27 mouse cellular contexts compared by ENCODE assay signal in the genomic region with DNA sequence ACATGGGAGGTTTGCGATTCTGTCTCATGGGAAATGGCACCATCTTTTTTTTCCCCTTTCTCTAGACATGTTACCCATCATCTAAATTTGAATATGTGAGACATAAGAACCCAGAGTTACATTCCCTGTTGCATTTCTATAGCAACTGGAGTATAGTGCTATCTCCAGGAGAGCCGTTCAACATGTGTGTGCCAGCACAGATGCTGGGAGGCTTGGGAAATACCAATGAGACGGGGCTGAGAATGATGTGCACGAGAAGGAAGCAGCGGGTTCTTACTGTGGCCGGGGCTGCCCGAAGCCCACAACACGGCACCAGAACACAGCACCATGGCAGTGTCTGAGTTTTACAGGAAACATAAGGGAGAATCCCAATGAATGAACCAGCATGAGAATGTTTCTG.
"Had no signal": no experiment of that assay in that cellular context is flagged by ENCODE, and none has a peak within 500 bp of the region (broad histone marks: within the 10 kb centered on the region; RNA-seq: fewer than 3 reads in every experiment).

No protein-coding gene starts in this region.

- H3K9me3 ChIP-seq: heart, embryonic 10.5 days; heart, embryonic 12.5 days; hindbrain, embryonic 10.5 days; hindbrain, embryonic 12.5 days; intestine, embryonic 15.5 days; limb, embryonic 10.5 days; limb, embryonic 12.5 days; liver, embryonic 13.5 days had no signal

- ATAC-seq: hindbrain, embryonic 16.5 days; inflammation-experienced regulatory T-cells, adult 6 months; intestine, embryonic 15.5 days; intestine, postnatal 0 days had no signal

- H3K27ac ChIP-seq: heart, adult 2 months; heart, embryonic 10.5 days; hindbrain, embryonic 12.5 days; hindbrain, embryonic 14.5 days; intestine, embryonic 15.5 days; layer of hippocampus, adult 2 months; left cerebral cortex, adult 2 months; limb, embryonic 10.5 days; limb, embryonic 12.5 days; liver, embryonic 13.5 days had no signal

- H3K9ac ChIP-seq: heart, embryonic 12.5 days; hindbrain, embryonic 12.5 days; hindbrain, embryonic 14.5 days; intestine, embryonic 15.5 days; limb, embryonic 12.5 days; liver, embryonic 13.5 days had no signal

- H3K4me2 ChIP-seq: heart, embryonic 12.5 days; hindbrain, embryonic 12.5 days; hindbrain, embryonic 14.5 days; intestine, embryonic 15.5 days; limb, embryonic 12.5 days; liver, embryonic 11.5 days; liver, embryonic 13.5 days had no signal

- H3K4me3 ChIP-seq: heart, adult 2 months; heart, embryonic 10.5 days; heart, embryonic 12.5 days; hindbrain, embryonic 10.5 days; hindbrain, embryonic 12.5 days; intestine, embryonic 15.5 days; layer of hippocampus, adult 2 months; left cerebral cortex, adult 2 months; limb, embryonic 10.5 days; limb, embryonic 12.5 days; liver, embryonic 13.5 days had no signal

- H3K36me3 ChIP-seq: heart, embryonic 10.5 days; heart, embryonic 12.5 days; hindbrain, embryonic 10.5 days; hindbrain, embryonic 12.5 days; intestine, embryonic 15.5 days; limb, embryonic 10.5 days; limb, embryonic 12.5 days; liver, embryonic 13.5 days had no signal

- DNase-seq: gastrocnemius, postnatal 14 days; gastrocnemius, postnatal 36 days; heart, adult 11 months; heart, adult 2 months; heart, postnatal 10 days; heart, postnatal 4 days; kidney, adult 18-20 months; kidney, adult 8-10 months; kidney, postnatal 10 days; kidney, postnatal 25 days; kidney, postnatal 4 days; liver; liver, embryonic 13.5 days had no signal

- H3K27me3 ChIP-seq: heart, embryonic 12.5 days; hindbrain, embryonic 12.5 days; intestine, embryonic 15.5 days; limb, embryonic 12.5 days; liver, embryonic 13.5 days had no signal

- H3K4me1 ChIP-seq: heart, embryonic 10.5 days; heart, embryonic 12.5 days; intestine, embryonic 15.5 days; liver, embryonic 13.5 days had no signal
